Mouse (Mus musculus): Measurements from ENCODE around the gene Mrpl33. TPM values are rescaled to one million over a fixed set of nuclear protein-coding genes. Genes with fewer than 3 reads are reported as not detected.

The Mrpl33 gene
- polyA plus RNA-seq, 1 experiment from 2014 or later, result 214 TPM

DNA sequence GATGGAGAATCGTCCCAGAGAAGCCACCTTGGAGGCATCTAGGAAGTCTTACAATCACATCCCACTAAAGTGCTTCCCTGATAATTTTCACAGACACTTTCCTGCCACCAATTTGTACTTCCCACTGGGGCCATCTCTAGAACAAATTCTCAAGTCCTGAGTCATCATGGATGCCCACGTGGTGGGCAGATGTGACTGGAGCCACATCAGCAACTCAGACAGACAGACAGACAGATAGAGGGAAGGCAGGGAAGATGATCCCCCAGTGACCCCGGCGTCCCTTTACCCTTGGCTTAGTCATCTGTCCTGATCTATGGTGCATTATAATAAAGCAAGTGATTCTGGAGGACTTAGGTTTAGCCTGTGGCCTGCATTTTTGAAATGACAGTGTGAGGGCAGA, 47.5 kb downstream of the Mrpl33 start:
- H3K27ac ChIP-seq, result no peak overlapping the region
- WGBS, result 87% methylated on average over 4 of the region's 4 CpGs
- H3K4me2 ChIP-seq (replicated peaks), result no peak overlapping the region
- H3K9ac ChIP-seq, result no peak overlapping the region
- no peaks in the 10 kb centered on the region for H3K27me3 ChIP-seq (ENCODE audit: control insufficient read depth, insufficient read depth, low read length)
- ATAC-seq (ENCODE audit: low FRiP score), result no peak
- H3K36me3 ChIP-seq (replicated peaks; ENCODE audit: control insufficient read depth, insufficient read depth), result peaks cover 3% of the 10 kb centered on the region; the same call in 1 of the 2 replicates
- H3K9me3 ChIP-seq (ENCODE audit: control insufficient read depth, low read length), result no peaks in the 10 kb centered on the region
- no peak overlapping the region for H3K4me3 ChIP-seq (replicated peaks; ENCODE audit: low read length)
- DNase-seq (ENCODE audit: low spot score), result no peak
- H3K4me1 ChIP-seq (replicated peaks; ENCODE audit: control insufficient read depth, insufficient read depth, low read length), result no peaks in the 10 kb centered on the region

DNA sequence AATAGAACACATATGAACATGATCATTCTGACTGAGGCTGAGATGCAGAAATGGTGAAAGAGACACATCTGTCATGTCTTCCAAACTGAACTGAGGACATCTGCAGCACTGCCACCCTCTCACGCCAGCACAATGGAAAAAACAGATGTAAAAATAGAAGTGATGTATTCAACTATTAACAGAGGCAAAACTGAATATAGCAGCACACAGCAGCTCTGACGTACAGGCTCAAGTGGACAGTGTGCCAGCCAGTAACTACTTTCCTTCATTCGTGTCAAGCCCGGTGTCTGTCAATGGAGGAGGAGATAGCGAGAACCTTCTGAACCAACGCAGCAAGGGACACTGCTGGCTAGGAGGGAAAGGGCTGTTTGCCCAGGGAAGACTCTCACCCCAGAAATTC, 48.1 kb downstream of the Mrpl33 start:
- Histone ChIP-seq H3K4me1 (replicated peaks; ENCODE audit: control insufficient read depth, insufficient read depth, low read length) (no peaks in the 10 kb centered on the region), H3K9ac (no peak overlapping the region), H3K4me2 (replicated peaks) (no peak overlapping the region), H3K4me3 (replicated peaks; ENCODE audit: low read length) (no peak overlapping the region), H3K36me3 (replicated peaks; ENCODE audit: control insufficient read depth, insufficient read depth) (peaks cover 3% of the 10 kb centered on the region; the same call in 1 of the 2 replicates), H3K9me3 (ENCODE audit: control insufficient read depth, low read length) (no peaks in the 10 kb centered on the region), H3K27ac (no peak overlapping the region), H3K27me3 (ENCODE audit: control insufficient read depth, insufficient read depth, low read length) (no peaks in the 10 kb centered on the region)
- DNase-seq (ENCODE audit: low spot score) (no peak), ATAC-seq (ENCODE audit: low FRiP score) (no peak)
- 89% methylated on average over 6 of the region's 6 CpGs for WGBS

DNA sequence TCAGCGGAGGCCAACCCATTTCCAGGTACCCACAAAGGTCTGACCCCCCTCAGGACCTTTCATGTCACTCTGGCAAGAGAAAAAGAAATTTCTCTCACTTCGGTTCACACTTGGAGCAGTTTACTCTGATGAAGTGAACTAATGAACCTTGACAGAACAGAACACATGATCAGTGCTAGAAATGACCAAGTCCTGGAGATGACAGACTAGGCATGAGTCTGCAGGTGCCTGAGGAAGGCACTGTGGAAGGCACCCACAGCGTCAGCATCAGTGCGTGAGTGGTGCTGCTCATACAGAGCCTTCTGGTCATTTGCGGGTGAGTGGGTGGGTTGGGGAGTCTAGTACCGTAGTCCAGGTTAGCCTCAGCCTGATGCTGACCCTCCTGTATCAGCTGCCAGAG, 49.1 kb downstream of the Mrpl33 start:
- H3K4me1 ChIP-seq (replicated peaks; ENCODE audit: control insufficient read depth, insufficient read depth, low read length), result no peaks in the 10 kb centered on the region
- H3K27me3 ChIP-seq (ENCODE audit: control insufficient read depth, insufficient read depth, low read length), result no peaks in the 10 kb centered on the region
- no peak for ATAC-seq (ENCODE audit: low FRiP score)
- 93% methylated on average over 6 of the region's 6 CpGs for WGBS
- H3K4me2 ChIP-seq (replicated peaks), result no peak overlapping the region
- H3K4me3 ChIP-seq (replicated peaks; ENCODE audit: low read length), result no peak overlapping the region
- H3K36me3 ChIP-seq (replicated peaks; ENCODE audit: control insufficient read depth, insufficient read depth), result peaks cover 3% of the 10 kb centered on the region; the same call in 1 of the 2 replicates
- H3K9ac ChIP-seq, result no peak overlapping the region
- no peak overlapping the region for H3K27ac ChIP-seq
- no peak for DNase-seq (ENCODE audit: low spot score)
- H3K9me3 ChIP-seq (ENCODE audit: control insufficient read depth, low read length), result no peaks in the 10 kb centered on the region

DNA sequence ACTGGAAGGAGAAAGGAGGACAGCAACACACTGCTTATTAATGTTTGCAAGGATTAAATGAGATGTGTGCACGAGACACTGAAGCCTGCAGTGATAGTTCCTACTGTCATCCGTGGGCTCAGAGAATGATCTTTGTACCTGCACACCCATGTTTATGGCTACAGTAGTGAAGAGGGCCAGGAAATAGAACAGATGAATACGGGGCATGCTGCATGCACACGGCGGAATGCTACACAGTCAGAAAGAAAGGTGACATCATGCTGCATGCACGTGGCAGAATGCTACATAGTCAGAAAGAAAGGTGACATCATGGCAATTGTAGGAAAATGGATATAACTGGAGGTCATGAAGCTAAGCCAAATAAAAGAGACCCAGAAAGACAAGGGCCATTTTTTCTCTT, 49.8 kb downstream of the Mrpl33 start:
- no peaks in the 10 kb centered on the region for H3K27me3 ChIP-seq (ENCODE audit: control insufficient read depth, insufficient read depth, low read length)
- no peak overlapping the region for H3K4me2 ChIP-seq (replicated peaks)
- no peak for DNase-seq (ENCODE audit: low spot score)
- H3K36me3 ChIP-seq (replicated peaks; ENCODE audit: control insufficient read depth, insufficient read depth), result 0 out of 2 replicates have a peak, but pooled peaks cover 3% of the 10 kb centered on the region
- H3K4me3 ChIP-seq (replicated peaks; ENCODE audit: low read length), result no peak overlapping the region
- no peak overlapping the region for H3K9ac ChIP-seq
- 90% methylated on average over 6 of the region's 6 CpGs for WGBS
- H3K27ac ChIP-seq, result no peak overlapping the region
- H3K4me1 ChIP-seq (replicated peaks; ENCODE audit: control insufficient read depth, insufficient read depth, low read length), result no peaks in the 10 kb centered on the region
- no peaks in the 10 kb centered on the region for H3K9me3 ChIP-seq (ENCODE audit: control insufficient read depth, low read length)
- no peak for ATAC-seq (ENCODE audit: low FRiP score)

DNA sequence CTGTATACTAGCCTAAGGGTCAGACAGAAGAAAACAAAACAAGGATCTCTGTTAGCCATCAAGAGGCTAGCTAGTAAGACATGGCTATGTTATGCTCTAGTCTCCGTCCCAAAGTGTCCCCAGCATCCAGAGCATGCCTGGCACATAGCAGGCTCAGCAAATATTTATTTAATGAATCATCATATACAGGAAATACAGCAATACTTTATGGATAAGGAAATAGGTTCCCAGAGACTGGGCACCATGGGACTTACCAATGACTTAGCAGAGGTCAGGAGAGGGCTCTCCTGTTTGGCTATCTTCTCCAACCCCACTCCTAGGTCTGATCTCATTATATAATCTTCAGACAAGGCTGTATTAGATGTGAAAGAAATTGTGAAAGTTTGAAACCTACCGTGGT, 50.6 kb downstream of the Mrpl33 start:
- no peak for ATAC-seq (ENCODE audit: low FRiP score)
- Histone ChIP-seq H3K9ac (no peak overlapping the region), H3K27me3 (ENCODE audit: control insufficient read depth, insufficient read depth, low read length) (no peaks in the 10 kb centered on the region), H3K4me1 (replicated peaks; ENCODE audit: control insufficient read depth, insufficient read depth, low read length) (no peaks in the 10 kb centered on the region), H3K9me3 (ENCODE audit: control insufficient read depth, low read length) (no peaks in the 10 kb centered on the region), H3K27ac (no peak overlapping the region), H3K36me3 (replicated peaks; ENCODE audit: control insufficient read depth, insufficient read depth) (0 out of 2 replicates have a peak, but pooled peaks cover 3% of the 10 kb centered on the region), H3K4me2 (replicated peaks) (no peak overlapping the region), H3K4me3 (replicated peaks; ENCODE audit: low read length) (no peak overlapping the region)
- WGBS, result 83% methylated on average over 2 of the region's 2 CpGs
- DNase-seq (ENCODE audit: low spot score), result no peak

DNA sequence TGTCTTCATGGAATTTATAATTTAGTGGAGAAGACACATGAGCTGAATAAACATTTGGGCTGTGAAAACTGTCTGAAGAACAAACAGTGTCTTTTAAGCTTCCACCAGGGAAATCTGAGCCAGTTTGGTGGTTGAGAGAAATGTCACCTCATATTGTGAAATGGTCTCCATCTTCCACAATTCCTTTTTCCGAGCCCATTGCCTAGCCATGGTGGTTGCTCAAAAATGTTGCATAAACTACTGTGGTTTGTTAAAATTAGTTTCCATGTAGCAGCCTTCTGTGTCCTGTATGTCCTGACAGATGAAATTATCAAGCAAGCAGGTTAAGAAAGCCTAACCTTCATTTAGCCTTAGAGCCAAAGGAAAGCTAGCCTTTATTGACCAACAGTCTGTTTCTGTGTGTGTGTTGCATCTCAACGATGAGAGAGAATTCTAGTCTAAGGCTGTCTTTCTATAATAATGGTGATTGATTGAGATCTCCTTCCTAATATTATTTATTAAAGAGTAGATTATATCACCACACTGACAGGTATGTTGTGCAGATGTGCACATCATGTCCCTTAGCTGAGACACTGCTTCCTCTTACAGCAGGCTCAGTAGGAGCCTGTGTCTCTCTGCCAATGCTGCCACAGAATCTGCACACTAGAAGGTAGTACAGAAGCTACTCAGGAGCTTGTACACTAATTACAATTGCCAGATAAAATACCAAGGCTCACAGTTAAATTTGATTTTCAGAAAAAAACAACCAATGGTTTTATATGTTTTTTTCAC, 54.0 kb downstream of the Mrpl33 start:
- Histone ChIP-seq H3K4me3 (replicated peaks; ENCODE audit: low read length) (no peak overlapping the region), H3K27ac (no peak overlapping the region), H3K9ac (no peak overlapping the region), H3K4me1 (replicated peaks; ENCODE audit: control insufficient read depth, insufficient read depth, low read length) (no peaks in the 10 kb centered on the region), H3K9me3 (ENCODE audit: control insufficient read depth, low read length) (no peaks in the 10 kb centered on the region), H3K27me3 (ENCODE audit: control insufficient read depth, insufficient read depth, low read length) (no peaks in the 10 kb centered on the region), H3K4me2 (replicated peaks) (no peak overlapping the region), H3K36me3 (replicated peaks; ENCODE audit: control insufficient read depth, insufficient read depth) (no peaks in the 10 kb centered on the region)
- DNase-seq (ENCODE audit: low spot score) (no peak), ATAC-seq (ENCODE audit: low FRiP score) (no peak)
- WGBS, result 90% methylated on average over 2 of the region's 2 CpGs

DNA sequence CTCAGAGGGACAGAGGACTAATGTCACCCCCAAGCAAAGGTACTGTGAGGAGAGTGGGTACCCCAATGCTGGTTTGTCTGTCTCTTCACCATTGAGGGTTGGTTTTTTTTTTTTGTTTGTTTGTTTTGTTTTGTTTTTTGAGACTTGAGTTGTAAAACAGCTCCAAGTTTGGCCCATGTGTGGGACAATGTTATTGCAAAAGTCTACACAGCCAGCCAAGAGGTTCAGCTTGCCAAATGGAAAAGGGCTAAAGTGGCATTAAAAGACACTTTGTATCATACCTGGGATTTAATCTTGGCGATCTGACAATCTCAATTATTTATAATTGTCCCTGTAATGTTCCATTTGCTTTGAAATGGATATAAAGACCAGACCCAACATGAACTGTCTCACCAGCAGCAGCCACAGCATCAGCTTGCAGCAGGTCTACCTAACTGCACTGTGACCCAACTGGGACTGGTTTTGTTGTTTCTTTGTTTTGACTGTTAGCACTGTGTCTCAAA, 59.0 kb downstream of the Mrpl33 start:
- H3K9ac ChIP-seq, result no peak overlapping the region
- no peak overlapping the region for H3K4me3 ChIP-seq (replicated peaks; ENCODE audit: low read length)
- WGBS, result 88% methylated on average over 1 of the region's 1 CpGs
- DNase-seq (ENCODE audit: low spot score), result no peak
- no peaks in the 10 kb centered on the region for H3K9me3 ChIP-seq (ENCODE audit: control insufficient read depth, low read length)
- H3K36me3 ChIP-seq (replicated peaks; ENCODE audit: control insufficient read depth, insufficient read depth), result no peaks in the 10 kb centered on the region; the same call in 1 of the 2 replicates
- no peaks in the 10 kb centered on the region for H3K27me3 ChIP-seq (ENCODE audit: control insufficient read depth, insufficient read depth, low read length)
- no peak overlapping the region for H3K4me2 ChIP-seq (replicated peaks)
- H3K27ac ChIP-seq, result no peak overlapping the region
- no peak for ATAC-seq (ENCODE audit: low FRiP score)
- H3K4me1 ChIP-seq (replicated peaks; ENCODE audit: control insufficient read depth, insufficient read depth, low read length), result no peaks in the 10 kb centered on the region

DNA sequence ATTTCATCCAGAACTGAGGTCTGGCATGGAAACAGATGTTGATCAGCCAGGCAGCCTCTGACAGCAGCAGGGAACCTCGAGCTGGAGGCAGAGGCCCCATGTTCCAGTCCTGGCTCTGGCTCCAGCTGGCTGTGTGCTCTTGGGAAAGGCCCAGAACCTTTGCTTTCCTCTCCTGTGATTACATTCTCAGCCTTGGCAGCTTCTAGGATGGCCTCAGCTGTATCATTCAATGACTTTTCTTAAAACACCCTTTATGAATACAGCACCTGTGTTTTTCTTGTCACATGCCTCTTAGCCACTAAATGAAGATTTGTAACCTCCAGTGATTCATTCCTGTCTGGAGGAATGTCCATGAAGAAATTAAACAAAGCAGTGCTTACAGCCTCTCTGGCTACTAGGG, 69.4 kb downstream of the Mrpl33 start:
- DNase-seq (ENCODE audit: low spot score) (no peak), ATAC-seq (ENCODE audit: low FRiP score) (no peak)
- Histone ChIP-seq H3K4me3 (replicated peaks; ENCODE audit: low read length) (no peak overlapping the region), H3K9ac (no peak overlapping the region), H3K4me2 (replicated peaks) (no peak overlapping the region), H3K4me1 (replicated peaks; ENCODE audit: control insufficient read depth, insufficient read depth, low read length) (no peaks in the 10 kb centered on the region), H3K9me3 (ENCODE audit: control insufficient read depth, low read length) (no peaks in the 10 kb centered on the region), H3K27ac (no peak overlapping the region), H3K36me3 (replicated peaks; ENCODE audit: control insufficient read depth, insufficient read depth) (no peaks in the 10 kb centered on the region), H3K27me3 (ENCODE audit: control insufficient read depth, insufficient read depth, low read length) (no peaks in the 10 kb centered on the region)
- WGBS, result 39% methylated on average over 1 of the region's 1 CpGs

DNA sequence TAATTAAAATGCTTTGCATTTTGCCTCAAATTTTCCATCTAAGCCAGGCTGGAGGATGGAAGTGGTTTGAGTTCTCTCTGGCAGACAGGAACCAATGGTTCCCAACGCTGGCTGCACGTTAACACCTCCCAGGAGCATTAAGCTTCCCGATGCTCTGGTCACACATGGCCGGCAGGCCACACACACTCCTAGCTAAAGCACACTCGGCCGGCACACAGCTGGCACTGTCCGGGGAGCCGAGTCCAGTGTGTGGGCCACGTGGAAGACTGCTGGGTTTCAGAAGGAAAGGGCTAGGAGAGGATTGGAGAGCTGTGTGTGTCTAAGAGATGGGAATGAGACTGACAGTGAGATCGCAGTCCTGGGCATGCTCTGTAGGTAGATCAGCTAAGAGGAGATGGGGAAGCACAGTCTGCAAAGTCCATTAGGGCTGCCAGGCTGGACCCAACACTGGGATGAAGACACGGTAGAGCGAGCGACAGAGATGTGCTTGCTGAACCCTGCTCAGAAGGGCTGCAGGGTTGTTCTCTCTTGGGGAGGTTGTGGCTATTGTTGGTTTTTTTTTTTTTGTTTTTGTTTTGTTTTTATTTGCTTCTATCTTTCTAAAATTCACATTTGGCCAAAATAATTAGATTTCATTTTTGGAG, 71.7 kb downstream of the Mrpl33 start:
- Histone ChIP-seq H3K4me2 (replicated peaks) (no peak overlapping the region), H3K9me3 (ENCODE audit: control insufficient read depth, low read length) (no peaks in the 10 kb centered on the region), H3K4me3 (replicated peaks; ENCODE audit: low read length) (no peak overlapping the region), H3K9ac (no peak overlapping the region), H3K4me1 (replicated peaks; ENCODE audit: control insufficient read depth, insufficient read depth, low read length) (no peaks in the 10 kb centered on the region), H3K27me3 (ENCODE audit: control insufficient read depth, insufficient read depth, low read length) (no peaks in the 10 kb centered on the region), H3K36me3 (replicated peaks; ENCODE audit: control insufficient read depth, insufficient read depth) (no peaks in the 10 kb centered on the region), H3K27ac (no peak overlapping the region)
- ATAC-seq (ENCODE audit: low FRiP score) (no peak), DNase-seq (ENCODE audit: low spot score) (no peak)
- 64% methylated on average over 13 of the region's 13 CpGs for WGBS
